Mouse (Mus musculus) olfactory bulb, adult 2 months (tissue): ENCODE results near the gene Rasa2. TPM values are rescaled to one million over a fixed set of nuclear protein-coding genes. Genes with fewer than 3 reads are reported as not detected.
"Not testable (repeated sequence)": the region's sequence is repeated elsewhere in the genome, so short reads cannot be mapped to it uniquely, and the experiment has no call there.

Source experiments
- H3K27ac ChIP-seq: fragments of 200-500 bp; 2 replicates; pipeline ENCODE4 v1.5.1; 2012; ENCODE audit warnings: low read depth, low read length; ENCODE audit not compliant: insufficient read depth
- H3K4me1 ChIP-seq: fragments of 200-500 bp; 2 replicates; pipeline ENCODE4 v1.6.1; 2012; ENCODE audit warnings: low read length; ENCODE audit not compliant: control insufficient read depth, insufficient read depth
- H3K4me3 ChIP-seq: fragments of 200-500 bp; 2 replicates; pipeline ENCODE4 v1.5.1; 2012; ENCODE audit warnings: mild to moderate bottlenecking, low read depth, low read length, moderate library complexity; ENCODE audit not compliant: insufficient read depth
- CTCF ChIP-seq: fragments of 200-500 bp; IDR thresholded peaks from 2 replicates; pipeline ENCODE4 v1.5.1; 2012; ENCODE audit warnings: low read depth, mild to moderate bottlenecking, low read length, moderate library complexity; ENCODE audit not compliant: insufficient read depth
- POLR2A ChIP-seq: fragments of 200-500 bp; IDR thresholded peaks from 2 replicates; pipeline ENCODE4 v1.6.1; 2012; ENCODE audit warnings: mild to moderate bottlenecking, low read depth, low read length, moderate library complexity; ENCODE audit not compliant: insufficient read depth
- WGBS: fragments of 180-500 bp; shearing (Covaris S2); methylation state at CpG from one replicate; pipeline ENCODE4 v1.1.7; 2018; 5-methylcytosine and 5-hydroxymethylcytosine counted together
- polyA plus RNA-seq: library from polyadenylated mRNA; stranded (reverse); fragments of >200 nt; gene quantifications from 2 replicates; pipeline ENCODE4 v1.2.4, GENCODE M21; 2012; ENCODE audit warnings: low replicate concordance; ENCODE audit not compliant: missing spikeins, insufficient read depth, insufficient read length

Rasa2 gene
- polyA plus RNA-seq, 1 experiment: not detected

DNA sequence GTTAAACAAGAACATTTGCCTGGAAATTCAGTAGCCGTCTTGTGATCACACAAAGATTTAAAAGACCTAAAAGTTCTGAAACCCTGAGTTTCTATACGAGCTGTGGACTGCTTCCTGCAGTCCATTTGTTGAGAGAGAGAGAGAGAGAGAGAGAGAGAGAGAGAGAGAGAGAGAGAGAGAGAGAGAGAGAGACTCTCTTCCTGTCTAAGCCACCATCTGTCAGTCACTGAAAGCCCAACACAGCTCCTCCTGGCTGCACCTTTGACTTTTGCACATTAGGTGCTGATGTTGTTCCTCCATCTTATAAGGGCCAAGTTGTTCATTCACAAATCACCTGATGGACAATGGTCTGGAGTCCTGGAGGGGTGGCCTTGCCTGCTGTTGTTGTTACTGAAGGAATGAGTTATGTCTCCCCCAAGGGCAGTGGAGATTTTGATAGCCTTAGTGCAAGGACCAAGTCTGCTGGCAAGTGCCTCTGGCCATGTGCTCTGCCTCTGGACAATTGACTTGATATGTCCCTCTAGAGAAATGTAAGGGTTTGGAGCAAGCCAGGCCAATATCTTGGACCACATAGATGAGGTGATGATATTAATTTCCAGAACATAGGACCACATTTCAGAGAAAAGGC is 15.4 kb upstream of the Rasa2 start:
- Histone ChIP-seq H3K27ac (no peak overlapping the region), H3K4me1 (peaks cover 15% of the 10 kb centered on the region), H3K4me3 (no peak overlapping the region)
- TF ChIP-seq CTCF (no peak), POLR2A (no peak)
- 86% methylated on average over 2 of the region's 2 CpGs for WGBS

DNA sequence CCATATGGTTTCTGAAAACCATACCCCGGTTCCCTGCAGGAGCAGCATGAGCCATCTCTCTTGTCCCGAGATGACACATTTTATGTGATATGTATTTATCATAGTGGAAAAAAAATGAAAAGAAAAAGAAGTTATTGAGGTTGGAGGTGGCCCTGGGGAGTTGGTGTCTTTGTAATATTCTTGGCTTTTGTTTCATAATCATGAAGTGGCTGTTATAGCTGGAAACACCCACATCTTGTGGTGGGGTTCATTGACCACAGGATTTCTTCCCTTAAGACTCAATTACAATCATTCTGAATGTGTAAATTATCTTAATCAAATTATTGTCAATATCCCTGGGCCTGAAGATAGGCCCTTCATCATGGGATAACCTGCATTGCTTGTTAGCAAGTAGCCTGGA is 13.4 kb upstream of the Rasa2 start:
- WGBS: 87% methylated on average over 2 of the region's 2 CpGs
- H3K27ac ChIP-seq: no peak overlapping the region

DNA sequence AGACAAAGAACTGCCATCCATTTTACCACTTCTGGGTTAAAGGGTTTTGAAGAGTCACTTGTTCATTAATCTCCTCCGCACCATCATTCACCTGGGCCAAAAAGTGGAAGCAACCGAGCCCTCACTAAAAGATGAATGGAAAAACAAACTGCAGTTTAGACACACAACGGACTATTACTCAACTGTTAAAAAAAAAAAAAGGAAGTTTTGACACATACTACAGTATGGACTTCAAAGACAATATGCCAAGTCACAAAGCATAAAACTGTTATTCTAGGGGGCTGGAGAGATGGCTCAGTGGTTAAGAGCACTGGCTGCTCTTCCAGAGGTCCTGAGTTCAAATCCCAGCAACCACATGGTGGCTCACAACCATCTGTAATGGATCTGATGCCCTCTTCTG is 12.6 kb upstream of the Rasa2 start:
- not testable (repeated sequence) for H3K4me3 ChIP-seq, H3K27ac ChIP-seq, H3K4me1 ChIP-seq
- 91% methylated on average over 3 of the region's 3 CpGs for WGBS

More for the DNA sequence above, 13.4 kb upstream of the Rasa2 start:
- Histone ChIP-seq H3K4me1 (peaks cover 7% of the 10 kb centered on the region), H3K4me3 (no peak overlapping the region)
- TF ChIP-seq POLR2A: no peak
- no peak for TF ChIP-seq CTCF

DNA sequence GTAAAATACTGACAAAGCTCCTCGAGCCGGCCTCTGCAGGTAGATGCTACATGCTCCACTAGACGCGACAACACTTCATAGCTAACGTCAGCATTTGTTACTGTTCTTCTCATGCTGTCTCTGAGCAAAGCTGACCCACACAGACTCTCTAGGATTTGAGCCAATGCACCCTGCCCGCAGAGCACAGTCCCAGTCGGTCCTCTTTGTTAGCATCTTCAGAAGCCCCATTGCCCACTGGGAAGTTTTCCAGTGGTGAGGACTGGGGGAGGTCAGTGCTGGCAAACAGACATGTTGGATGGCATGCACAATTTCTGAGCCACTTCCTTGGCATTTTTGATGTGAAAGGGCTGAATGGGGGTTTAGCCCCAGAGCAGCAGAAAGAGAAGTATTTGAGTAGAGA is 8.0 kb upstream of the Rasa2 start:
- 71% methylated on average over 7 of the region's 7 CpGs for WGBS
- peaks cover 11% of the 10 kb centered on the region; the same call in 1 of the 2 replicates for H3K4me1 ChIP-seq
- H3K4me3 ChIP-seq: no peak overlapping the region
- no peak for TF ChIP-seq CTCF
- no peak for TF ChIP-seq POLR2A
- no peak overlapping the region for H3K27ac ChIP-seq

DNA sequence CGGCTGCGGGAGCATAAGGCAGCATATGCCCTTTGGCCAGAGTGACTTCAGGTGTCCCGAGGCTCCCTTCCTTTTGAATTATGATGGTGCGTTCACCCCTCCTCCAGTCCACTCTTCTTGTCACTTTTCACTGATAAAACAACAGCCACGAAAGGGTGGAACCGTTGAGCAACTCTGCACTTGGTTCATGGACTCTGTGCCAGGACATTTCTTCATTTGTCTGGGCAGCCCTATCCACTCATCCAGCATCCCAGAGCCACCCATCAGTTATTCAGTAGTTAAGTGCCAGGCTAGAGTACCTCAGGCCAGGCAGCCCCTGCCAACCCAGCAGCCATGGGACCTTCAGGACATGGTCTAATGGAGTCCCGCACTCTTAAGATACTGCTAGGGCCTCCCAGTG is 7.1 kb upstream of the Rasa2 start:
- Histone ChIP-seq H3K4me3 (no peak overlapping the region), H3K4me1 (peaks cover 13% of the 10 kb centered on the region; the same call in 1 of the 2 replicates), H3K27ac (no peak overlapping the region)
- 92% methylated on average over 7 of the region's 7 CpGs for WGBS
- TF ChIP-seq POLR2A (no peak), CTCF (no peak)

DNA sequence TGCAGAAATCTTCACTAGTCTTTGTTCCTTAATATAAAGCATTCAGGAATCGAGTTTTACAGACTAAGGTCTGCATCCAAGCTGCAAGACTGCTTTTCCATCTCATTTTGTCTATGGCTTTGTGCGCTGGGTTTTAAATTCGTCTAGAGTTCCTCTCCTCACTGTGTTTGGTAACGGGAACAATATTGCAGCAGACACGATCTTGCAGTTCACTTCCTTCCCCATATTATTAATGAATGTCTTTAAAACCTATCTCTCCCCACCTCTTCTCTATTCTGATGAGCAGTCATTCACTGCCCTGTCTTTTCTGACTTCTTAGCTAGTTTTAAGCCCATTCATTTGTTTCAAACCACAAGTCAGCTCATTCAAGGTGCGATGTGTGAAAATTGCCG is 5.7 kb upstream of the Rasa2 start:
- TF ChIP-seq POLR2A (no peak), CTCF (no peak)
- no peak overlapping the region for H3K27ac ChIP-seq
- WGBS: 73% methylated on average over 7 of the region's 7 CpGs
- peaks cover 18% of the 10 kb centered on the region for H3K4me1 ChIP-seq
- H3K4me3 ChIP-seq: no peak overlapping the region

DNA sequence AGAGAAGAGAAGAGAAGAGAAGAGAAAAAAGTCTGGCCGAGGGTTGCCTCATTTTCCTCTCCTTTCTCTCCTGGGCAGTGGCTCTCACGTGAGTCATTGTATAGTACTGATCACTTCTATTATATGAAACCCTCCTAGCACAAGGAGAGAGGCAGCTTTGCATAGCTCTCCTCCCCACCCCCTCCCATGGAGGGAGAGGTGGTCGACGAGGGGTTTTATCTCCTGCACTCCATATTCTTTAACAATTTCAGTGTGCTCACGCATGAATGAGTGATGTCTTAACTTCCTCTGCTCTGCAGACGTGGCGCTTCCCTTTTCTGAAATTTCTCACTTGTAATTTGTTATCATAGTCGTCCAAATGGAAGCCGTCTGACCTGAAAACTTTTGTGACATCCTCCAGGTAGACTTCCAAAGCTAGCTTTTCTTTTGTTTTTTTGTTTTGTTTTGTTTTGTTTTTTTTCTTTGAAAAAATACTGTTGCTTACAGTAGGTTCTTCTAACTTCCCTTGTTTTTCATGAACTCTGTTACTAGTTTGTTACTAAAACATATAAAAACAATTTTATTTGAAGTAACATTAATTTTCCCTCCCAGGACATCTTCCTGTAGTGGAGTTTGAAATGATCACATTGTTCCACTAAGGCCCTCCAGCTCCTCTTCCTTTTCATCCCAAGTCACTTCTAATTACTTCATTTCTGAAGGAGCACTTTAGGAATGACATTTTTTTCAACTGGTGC is 5.2 kb upstream of the Rasa2 start:
- no peak overlapping the region for H3K4me3 ChIP-seq
- 75% methylated on average over 9 of the region's 9 CpGs for WGBS
- peaks cover 21% of the 10 kb centered on the region for H3K4me1 ChIP-seq
- TF ChIP-seq POLR2A (no peak), CTCF (no peak)
- no peak overlapping the region for H3K27ac ChIP-seq

DNA sequence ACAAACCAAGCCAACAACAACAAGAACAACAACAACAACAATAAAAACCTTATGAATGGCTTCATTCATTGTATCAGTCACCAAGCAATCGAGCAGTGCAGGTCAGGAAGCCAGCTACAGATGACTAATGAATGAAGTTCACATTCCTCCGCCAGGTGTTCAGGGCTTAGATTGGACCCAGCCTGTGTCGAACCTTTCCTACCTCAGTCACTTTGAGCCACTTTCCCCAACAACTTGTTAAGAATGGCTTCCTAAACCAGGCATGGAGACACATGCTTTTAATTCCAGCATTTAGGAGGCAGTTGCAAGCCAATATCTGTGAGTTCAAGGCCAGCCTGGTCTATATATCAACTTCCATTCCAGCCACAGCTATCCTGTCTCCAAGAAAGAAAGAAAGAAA is 4.5 kb upstream of the Rasa2 start:
- H3K4me1 ChIP-seq: peaks cover 22% of the 10 kb centered on the region
- 82% methylated on average over 3 of the region's 3 CpGs for WGBS
- no peak overlapping the region for H3K4me3 ChIP-seq
- H3K27ac ChIP-seq: no peak overlapping the region
- TF ChIP-seq CTCF (no peak), POLR2A (no peak)

DNA sequence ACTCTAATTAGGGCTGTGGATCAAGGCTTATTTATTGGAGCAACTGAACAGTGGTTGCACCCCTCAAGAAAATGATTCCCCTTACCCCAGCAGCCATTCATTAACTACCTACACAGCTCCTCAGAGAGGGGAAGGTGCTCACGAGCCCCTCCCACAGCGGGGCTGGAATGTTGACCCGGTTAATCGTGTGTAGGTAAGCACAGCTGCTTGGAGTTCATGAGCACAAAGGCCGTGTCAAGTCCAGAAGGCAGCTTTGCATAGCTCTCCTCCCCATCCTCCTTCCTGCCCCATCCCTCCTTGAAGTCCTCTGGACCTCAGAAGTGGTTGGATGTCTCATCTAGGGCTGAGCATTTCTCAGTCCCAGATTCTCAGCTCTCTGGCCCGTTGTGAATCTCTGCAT is 3.8 kb upstream of the Rasa2 start:
- WGBS: 60% methylated on average over 6 of the region's 6 CpGs
- Histone ChIP-seq H3K27ac (no peak overlapping the region), H3K4me1 (peaks cover 21% of the 10 kb centered on the region), H3K4me3 (no peak overlapping the region)
- no peak for TF ChIP-seq CTCF
- TF ChIP-seq POLR2A: no peak
